Mouse (Mus musculus): ENCODE measurements at regions not wholly inside any gene's neighbourhood (a gene's known extent, or its start where the extent isn't known, plus 50 kb on each side); places are given as distances from the start of the nearest gene placed in this dataset.

DNA sequence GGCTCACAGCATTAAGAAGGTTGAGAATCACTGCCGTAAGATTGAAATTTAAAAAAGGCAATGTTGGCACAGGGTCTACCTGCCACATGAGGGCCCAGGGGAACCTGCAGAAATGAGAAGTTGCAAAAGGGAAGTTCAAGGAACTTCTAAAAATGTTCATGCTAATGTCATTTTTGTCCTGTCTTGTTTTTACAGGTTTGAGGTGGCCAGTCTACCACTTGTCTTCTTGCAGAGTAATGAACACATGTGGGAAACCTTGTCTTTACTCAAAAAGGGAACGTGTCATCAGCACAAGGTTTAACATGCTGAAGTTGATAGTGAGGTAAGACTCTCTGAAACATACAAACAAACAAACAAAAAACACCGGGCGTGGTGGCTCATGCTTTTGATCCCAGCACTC, 71.4 kb upstream of the Nanos1 start:
- no peak for ATAC-seq
- H3K4me3 ChIP-seq (ENCODE audit: low read depth, low read length), result no peak overlapping the region

DNA sequence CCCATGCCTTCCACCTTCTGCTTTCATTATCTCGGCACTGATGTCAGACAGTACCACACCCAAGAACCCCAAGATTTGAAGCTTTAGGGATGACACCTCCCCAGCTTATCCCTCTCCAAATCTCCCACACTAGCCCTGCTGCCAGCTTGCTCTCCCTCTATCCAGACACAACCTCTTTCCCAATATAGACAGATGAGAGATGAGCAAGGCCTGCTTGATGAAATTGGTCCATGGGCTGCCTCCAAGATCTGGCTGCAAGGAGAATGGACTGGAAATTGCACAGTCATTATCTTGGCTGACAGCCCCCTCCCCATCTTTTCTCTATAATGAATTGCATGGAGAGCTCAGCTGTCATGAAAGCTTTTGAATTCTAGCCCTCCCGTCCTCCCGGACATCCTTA, 73.5 kb upstream of the Nanos1 start:
- H3K9ac ChIP-seq (ENCODE audit: low read depth, low read length), result no peak overlapping the region
- ATAC-seq, result peak; percentile 54; the same call in 1 of the 2 replicates
- no peaks in the 10 kb centered on the region for H3K4me1 ChIP-seq (ENCODE audit: control insufficient read depth, insufficient read depth, low read length)
- WGBS, result 39% methylated on average over 3 of the region's 3 CpGs
- no peaks in the 10 kb centered on the region for H3K27me3 ChIP-seq (ENCODE audit: control insufficient read depth, insufficient read depth, low read depth, low read length)
- no peaks in the 10 kb centered on the region for H3K9me3 ChIP-seq (replicated peaks; ENCODE audit: control insufficient read depth, low read length, poor library complexity, severe bottlenecking)
- H3K4me2 ChIP-seq (ENCODE audit: low read length), result no peak overlapping the region
- no peaks in the 10 kb centered on the region for H3K36me3 ChIP-seq (ENCODE audit: control insufficient read depth, insufficient read depth, low read length)
- H3K27ac ChIP-seq (ENCODE audit: low read length), result 0 out of 2 replicates have a peak overlapping the region, but pooled peaks have one; percentile 44
- no peak overlapping the region for H3K4me3 ChIP-seq (ENCODE audit: low read depth, low read length)

More for the DNA sequence above, 71.4 kb upstream of the Nanos1 start:
- Histone ChIP-seq H3K27ac (ENCODE audit: low read length) (no peak overlapping the region), H3K9ac (ENCODE audit: low read depth, low read length) (no peak overlapping the region), H3K27me3 (ENCODE audit: control insufficient read depth, insufficient read depth, low read depth, low read length) (no peaks in the 10 kb centered on the region), H3K9me3 (replicated peaks; ENCODE audit: control insufficient read depth, low read length, poor library complexity, severe bottlenecking) (no peaks in the 10 kb centered on the region), H3K4me2 (ENCODE audit: low read length) (no peak overlapping the region), H3K4me1 (ENCODE audit: control insufficient read depth, insufficient read depth, low read length) (no peaks in the 10 kb centered on the region), H3K36me3 (ENCODE audit: control insufficient read depth, insufficient read depth, low read length) (no peaks in the 10 kb centered on the region)
- WGBS, result 95% methylated on average over 4 of the region's 4 CpGs

DNA sequence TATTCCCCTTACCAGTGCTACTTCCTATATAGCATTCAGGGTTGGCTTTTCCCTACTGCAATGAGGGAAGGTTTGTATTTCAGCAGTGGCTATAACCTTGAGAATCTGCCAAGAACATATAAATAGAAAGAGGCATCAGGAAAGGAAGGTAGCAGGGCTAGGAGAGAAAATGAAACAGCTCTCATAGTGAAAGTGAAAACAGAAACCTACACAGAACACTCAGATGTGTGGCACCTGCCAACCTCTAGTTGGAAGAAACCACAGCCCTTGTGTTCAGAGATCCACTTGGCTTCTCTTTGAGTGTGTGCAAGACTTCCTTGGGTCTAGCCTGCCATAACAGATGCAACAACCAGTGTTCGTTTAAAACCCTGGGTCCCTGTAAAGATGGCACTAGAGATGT, 74.3 kb upstream of the Nanos1 start:
- Histone ChIP-seq H3K9ac (ENCODE audit: low read depth, low read length) (no peak overlapping the region), H3K4me2 (ENCODE audit: low read length) (no peak overlapping the region), H3K27me3 (ENCODE audit: control insufficient read depth, insufficient read depth, low read depth, low read length) (no peaks in the 10 kb centered on the region), H3K4me1 (ENCODE audit: control insufficient read depth, insufficient read depth, low read length) (no peaks in the 10 kb centered on the region), H3K9me3 (replicated peaks; ENCODE audit: control insufficient read depth, low read length, poor library complexity, severe bottlenecking) (no peaks in the 10 kb centered on the region), H3K36me3 (ENCODE audit: control insufficient read depth, insufficient read depth, low read length) (no peaks in the 10 kb centered on the region), H3K27ac (ENCODE audit: low read length) (no peak overlapping the region), H3K4me3 (ENCODE audit: low read depth, low read length) (no peak overlapping the region)
- WGBS, result 58% methylated on average over 1 of the region's 1 CpGs
- no peak for ATAC-seq

DNA sequence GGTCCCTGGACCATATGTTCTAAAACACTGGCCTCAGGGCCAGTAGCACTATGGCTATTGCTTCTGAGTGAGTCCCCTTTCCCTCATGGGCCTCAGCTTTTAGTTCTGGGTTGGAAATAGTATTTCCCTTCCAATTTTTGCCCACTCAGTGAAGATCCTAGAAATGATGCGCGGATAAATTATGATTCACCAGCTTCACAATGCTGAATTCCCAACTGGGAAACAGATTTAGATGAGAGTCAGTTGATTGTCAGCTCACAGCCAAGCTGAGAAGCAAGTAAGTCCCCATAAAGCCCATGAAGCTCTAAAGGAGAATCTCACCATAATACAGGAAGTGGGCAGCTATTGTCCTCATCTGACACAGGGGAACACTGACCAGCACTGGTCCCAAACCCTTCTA, 77.6 kb upstream of the Nanos1 start:
- no peak for ATAC-seq
- 93% methylated on average over 2 of the region's 2 CpGs for WGBS
- no peaks in the 10 kb centered on the region for H3K4me1 ChIP-seq (ENCODE audit: control insufficient read depth, insufficient read depth, low read length)
- H3K36me3 ChIP-seq (ENCODE audit: control insufficient read depth, insufficient read depth, low read length), result no peaks in the 10 kb centered on the region
- H3K9me3 ChIP-seq (replicated peaks; ENCODE audit: control insufficient read depth, low read length, poor library complexity, severe bottlenecking), result no peaks in the 10 kb centered on the region
- H3K4me3 ChIP-seq (ENCODE audit: low read depth, low read length), result no peak overlapping the region
- H3K9ac ChIP-seq (ENCODE audit: low read depth, low read length), result no peak overlapping the region
- H3K27ac ChIP-seq (ENCODE audit: low read length), result no peak overlapping the region
- H3K27me3 ChIP-seq (ENCODE audit: control insufficient read depth, insufficient read depth, low read depth, low read length), result no peaks in the 10 kb centered on the region
- H3K4me2 ChIP-seq (ENCODE audit: low read length), result no peak overlapping the region

DNA sequence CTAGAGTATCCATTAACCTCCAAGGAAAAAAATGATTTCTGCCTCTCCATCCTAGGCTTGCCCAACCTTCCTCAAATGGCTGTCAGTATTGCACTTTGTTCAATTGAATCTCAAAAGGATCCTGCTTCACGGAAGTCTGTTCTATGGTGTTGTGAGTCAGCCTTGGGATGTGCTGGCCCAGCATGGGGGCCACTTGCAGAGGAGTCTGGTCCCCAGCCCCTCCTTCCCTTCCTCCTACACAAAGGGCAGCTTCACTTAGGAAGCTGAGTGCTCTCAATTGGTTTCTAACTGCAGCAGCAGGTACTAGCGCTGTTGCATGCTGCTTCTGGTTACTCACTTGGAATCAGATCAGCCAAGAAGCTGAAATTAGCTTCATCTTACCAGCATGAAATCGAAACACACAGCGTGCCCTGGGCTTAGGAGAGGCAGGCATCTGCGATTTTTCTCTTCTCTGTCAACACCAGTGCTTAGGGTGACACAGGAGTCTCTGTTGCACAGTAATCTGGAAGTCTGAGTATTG, 80.8 kb upstream of the Nanos1 start:
- no peak overlapping the region for H3K4me2 ChIP-seq (ENCODE audit: low read length)
- 32% methylated on average over 5 of the region's 5 CpGs for WGBS
- H3K4me3 ChIP-seq (ENCODE audit: low read depth, low read length), result no peak overlapping the region

DNA sequence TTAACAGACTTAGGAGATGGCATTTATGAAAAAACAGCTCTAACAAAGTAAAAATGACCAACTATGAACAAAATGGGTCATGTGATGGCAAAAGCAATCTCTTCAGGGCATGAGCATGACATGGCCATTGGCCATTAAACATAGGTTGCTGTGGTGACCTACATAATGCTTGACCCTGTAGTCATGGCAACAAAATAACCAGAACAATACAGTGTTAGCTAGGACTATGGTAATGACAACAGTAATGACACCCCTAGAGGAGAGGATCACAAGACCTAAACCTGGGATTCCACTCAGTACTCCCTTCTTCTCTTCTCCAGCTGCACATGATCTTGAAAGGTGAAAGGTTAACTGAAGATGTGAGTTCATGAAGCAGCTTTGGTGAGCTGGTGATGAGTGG, 85.0 kb upstream of the Nanos1 start:
- Histone ChIP-seq H3K27me3 (ENCODE audit: control insufficient read depth, insufficient read depth, low read depth, low read length) (no peaks in the 10 kb centered on the region), H3K36me3 (ENCODE audit: control insufficient read depth, insufficient read depth, low read length) (no peaks in the 10 kb centered on the region), H3K4me1 (ENCODE audit: control insufficient read depth, insufficient read depth, low read length) (no peaks in the 10 kb centered on the region), H3K4me2 (ENCODE audit: low read length) (no peak overlapping the region), H3K4me3 (ENCODE audit: low read depth, low read length) (no peak overlapping the region), H3K9ac (ENCODE audit: low read depth, low read length) (no peak overlapping the region), H3K9me3 (replicated peaks; ENCODE audit: control insufficient read depth, low read length, poor library complexity, severe bottlenecking) (no peaks in the 10 kb centered on the region), H3K27ac (ENCODE audit: low read length) (no peak overlapping the region)
- ATAC-seq, result no peak

More for the DNA sequence above, 80.8 kb upstream of the Nanos1 start:
- H3K4me1 ChIP-seq (ENCODE audit: control insufficient read depth, insufficient read depth, low read length), result no peaks in the 10 kb centered on the region
- H3K27ac ChIP-seq (ENCODE audit: low read length), result no peak overlapping the region
- H3K9ac ChIP-seq (ENCODE audit: low read depth, low read length), result no peak overlapping the region
- no peaks in the 10 kb centered on the region for H3K27me3 ChIP-seq (ENCODE audit: control insufficient read depth, insufficient read depth, low read depth, low read length)
- no peaks in the 10 kb centered on the region for H3K36me3 ChIP-seq (ENCODE audit: control insufficient read depth, insufficient read depth, low read length)
- no peaks in the 10 kb centered on the region for H3K9me3 ChIP-seq (replicated peaks; ENCODE audit: control insufficient read depth, low read length, poor library complexity, severe bottlenecking)
- ATAC-seq, result no peak

DNA sequence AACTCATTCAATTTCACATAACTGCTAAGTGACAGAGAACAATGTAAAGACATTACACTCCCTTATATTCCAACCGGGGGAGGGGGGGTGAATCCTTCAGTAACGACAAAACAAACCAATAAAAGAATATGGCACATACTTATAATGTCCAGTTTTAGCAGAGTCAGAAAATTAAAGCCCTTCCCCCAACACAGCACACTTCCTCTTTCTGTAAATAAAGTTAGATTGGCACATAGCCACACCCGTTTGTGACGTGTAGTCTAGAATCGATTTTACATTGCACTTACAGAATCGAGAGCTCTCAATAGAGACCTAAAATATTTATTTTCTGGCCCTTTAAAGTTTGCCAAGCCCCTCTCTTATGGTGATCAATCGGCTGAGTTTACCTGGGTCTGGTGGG, 85.0 kb upstream of the Cacul1 start:
- no peaks in the 10 kb centered on the region for H3K36me3 ChIP-seq (ENCODE audit: control insufficient read depth, insufficient read depth, low read length)
- no peak overlapping the region for H3K4me3 ChIP-seq (ENCODE audit: low read depth, low read length)
- H3K9ac ChIP-seq (ENCODE audit: low read depth, low read length), result no peak overlapping the region
- no peak overlapping the region for H3K27ac ChIP-seq (ENCODE audit: low read length)
- H3K27me3 ChIP-seq (ENCODE audit: control insufficient read depth, insufficient read depth, low read depth, low read length), result no peaks in the 10 kb centered on the region
- no peaks in the 10 kb centered on the region for H3K9me3 ChIP-seq (replicated peaks; ENCODE audit: control insufficient read depth, low read length, poor library complexity, severe bottlenecking)
- no peak overlapping the region for H3K4me2 ChIP-seq (ENCODE audit: low read length)
- 86% methylated on average over 7 of the region's 7 CpGs for WGBS
- no peaks in the 10 kb centered on the region for H3K4me1 ChIP-seq (ENCODE audit: control insufficient read depth, insufficient read depth, low read length)
- no peak for ATAC-seq

DNA sequence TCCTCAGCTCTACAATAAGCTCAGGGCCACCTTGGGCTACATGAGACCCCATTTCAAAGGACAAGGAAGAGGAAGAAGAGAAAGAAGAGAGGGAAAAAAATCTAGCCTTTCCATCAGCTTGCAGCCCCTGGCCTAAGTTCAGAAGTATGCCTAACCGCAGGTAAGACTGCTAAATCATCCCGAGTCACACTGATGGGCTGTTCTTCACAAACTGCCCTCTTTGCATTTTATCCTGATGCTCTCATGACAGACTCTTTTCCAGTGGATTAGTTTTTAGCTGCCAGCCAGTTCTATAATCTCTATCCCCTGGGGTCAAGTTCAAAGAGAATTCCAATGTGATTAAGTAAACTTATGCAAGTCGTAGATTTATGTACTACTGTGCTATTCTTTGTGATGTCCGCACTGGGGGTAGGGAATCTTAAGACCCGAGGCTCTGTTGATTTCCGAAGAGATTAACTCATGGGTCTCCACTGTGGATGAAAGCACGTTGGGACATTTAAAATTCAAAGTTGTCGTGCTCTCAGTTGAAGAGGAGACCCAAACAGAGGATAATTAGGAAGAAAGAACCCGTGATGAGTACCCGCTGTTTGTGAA, 70.4 kb upstream of the Cacul1 start:
- no peaks in the 10 kb centered on the region for H3K9me3 ChIP-seq (replicated peaks; ENCODE audit: control insufficient read depth, low read length, poor library complexity, severe bottlenecking)
- H3K27me3 ChIP-seq (ENCODE audit: control insufficient read depth, insufficient read depth, low read depth, low read length), result no peaks in the 10 kb centered on the region
- WGBS, result 6% methylated on average over 10 of the region's 10 CpGs
- no peak overlapping the region for H3K9ac ChIP-seq (ENCODE audit: low read depth, low read length)
- H3K4me3 ChIP-seq (ENCODE audit: low read depth, low read length), result no peak overlapping the region
- H3K4me1 ChIP-seq (ENCODE audit: control insufficient read depth, insufficient read depth, low read length), result peaks cover 3% of the 10 kb centered on the region; the same call in 1 of the 2 replicates
- ATAC-seq, result peak; percentile 82
- H3K36me3 ChIP-seq (ENCODE audit: control insufficient read depth, insufficient read depth, low read length), result no peaks in the 10 kb centered on the region
- H3K4me2 ChIP-seq (ENCODE audit: low read length), result no peak overlapping the region
- H3K27ac ChIP-seq (ENCODE audit: low read length), result no peak overlapping the region

DNA sequence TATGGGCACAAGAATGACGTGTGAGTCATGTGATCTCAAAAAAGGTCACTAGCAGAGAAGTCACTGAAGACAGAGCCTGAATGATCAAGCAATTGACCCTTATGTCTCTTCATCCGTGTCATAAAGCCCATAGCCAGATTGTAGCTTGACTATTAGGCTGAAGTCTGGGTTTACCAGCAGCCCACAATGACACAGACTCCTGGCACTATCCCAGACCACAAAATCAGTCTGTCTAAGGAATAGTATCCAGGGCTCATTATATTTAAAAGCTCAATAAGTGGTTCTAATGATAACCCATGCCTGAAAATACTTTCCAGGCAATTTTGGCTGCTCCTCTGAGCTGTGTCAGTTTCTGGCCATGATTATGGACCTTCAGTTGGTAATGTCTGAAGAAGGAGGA, 59.2 kb upstream of the Cacul1 start:
- H3K36me3 ChIP-seq (ENCODE audit: control insufficient read depth, insufficient read depth, low read length), result no peaks in the 10 kb centered on the region
- WGBS, result 64% methylated on average over 2 of the region's 2 CpGs
- H3K4me3 ChIP-seq (ENCODE audit: low read depth, low read length), result no peak overlapping the region
- H3K9me3 ChIP-seq (replicated peaks; ENCODE audit: control insufficient read depth, low read length, poor library complexity, severe bottlenecking), result 0 out of 2 replicates have a peak, but pooled peaks cover 3% of the 10 kb centered on the region
- H3K4me2 ChIP-seq (ENCODE audit: low read length), result no peak overlapping the region
- no peaks in the 10 kb centered on the region for H3K4me1 ChIP-seq (ENCODE audit: control insufficient read depth, insufficient read depth, low read length)
- no peak overlapping the region for H3K27ac ChIP-seq (ENCODE audit: low read length)
- no peaks in the 10 kb centered on the region for H3K27me3 ChIP-seq (ENCODE audit: control insufficient read depth, insufficient read depth, low read depth, low read length)
- ATAC-seq, result no peak
- H3K9ac ChIP-seq (ENCODE audit: low read depth, low read length), result no peak overlapping the region

Data from midbrain, embryonic 16.5 days (tissue).